Mouse (Mus musculus): ENCODE measurements at regions not wholly inside any gene's neighbourhood (a gene's known extent, or its start where the extent isn't known, plus 50 kb on each side); places are given as distances from the start of the nearest gene placed in this dataset.
A peak's percentile ranks its signal among the peaks of the same experiment; 100 is the strongest.

DNA sequence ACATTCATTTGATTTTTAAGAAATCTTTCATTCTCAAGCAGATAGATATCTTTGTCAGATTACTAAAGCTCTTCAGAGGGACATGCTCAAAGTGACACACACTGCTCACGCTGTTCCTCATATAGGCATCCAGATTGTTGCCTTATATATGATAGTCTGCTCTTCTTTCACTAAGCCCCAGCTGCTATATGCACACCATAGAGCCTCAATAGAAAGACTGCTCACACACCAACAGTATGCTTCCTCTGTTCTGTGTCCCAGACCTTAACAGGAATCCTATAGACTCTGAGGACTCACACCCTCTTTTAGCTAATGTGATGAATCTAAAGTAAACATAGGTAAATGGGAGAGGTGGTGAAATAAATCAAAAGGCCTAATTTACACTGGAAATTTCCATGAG lies 561.8 kb downstream of the Smarca1 start:
- 87% methylated on average over 1 of the region's 1 CpGs for WGBS
- Histone ChIP-seq H3K27ac (replicated peaks; ENCODE audit: low read depth, low read length) (no peak overlapping the region), H3K4me1 (ENCODE audit: control insufficient read depth, insufficient read depth, low read length) (no peaks in the 10 kb centered on the region), H3K27me3 (ENCODE audit: control insufficient read depth, insufficient read depth, low read length) (no peaks in the 10 kb centered on the region), H3K4me2 (ENCODE audit: low read depth, low read length) (no peak overlapping the region), H3K9ac (replicated peaks; ENCODE audit: low read length) (no peak overlapping the region), H3K9me3 (replicated peaks; ENCODE audit: control insufficient read depth, low read length) (no peaks in the 10 kb centered on the region), H3K4me3 (ENCODE audit: low read depth, low read length) (no peak overlapping the region), H3K36me3 (replicated peaks; ENCODE audit: control insufficient read depth, insufficient read depth, low read depth, low read length) (no peaks in the 10 kb centered on the region)
- ATAC-seq (replicated peaks; ENCODE audit: insufficient number of reproducible peaks, low FRiP score, low TSS enrichment, low read depth) = no peak
- DNase-seq (ENCODE audit: low spot score) = no peak

DNA sequence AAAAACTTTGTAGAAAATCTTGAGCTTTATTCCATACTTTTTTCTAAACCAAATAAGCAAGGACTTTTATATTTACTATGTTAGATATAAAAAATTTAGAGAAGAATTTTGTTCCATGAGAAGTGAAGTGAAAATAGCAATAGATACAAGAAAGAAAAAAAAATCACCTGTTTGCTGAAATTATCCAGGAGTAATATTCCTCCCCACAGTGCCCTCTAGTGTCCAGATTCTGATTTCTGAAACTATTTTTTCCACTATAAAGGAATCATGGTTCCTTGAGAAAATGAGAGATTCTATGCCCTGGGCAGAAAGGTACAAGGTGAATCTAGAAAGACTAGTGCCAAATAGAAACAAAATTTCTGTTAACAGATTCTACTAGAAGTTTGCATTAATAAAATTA lies 564.0 kb downstream of the Smarca1 start:
- H3K36me3 ChIP-seq (replicated peaks; ENCODE audit: control insufficient read depth, insufficient read depth, low read depth, low read length) = no peaks in the 10 kb centered on the region
- H3K27ac ChIP-seq (replicated peaks; ENCODE audit: low read depth, low read length) = no peak overlapping the region
- ATAC-seq (replicated peaks; ENCODE audit: insufficient number of reproducible peaks, low FRiP score, low TSS enrichment, low read depth) = no peak

DNA sequence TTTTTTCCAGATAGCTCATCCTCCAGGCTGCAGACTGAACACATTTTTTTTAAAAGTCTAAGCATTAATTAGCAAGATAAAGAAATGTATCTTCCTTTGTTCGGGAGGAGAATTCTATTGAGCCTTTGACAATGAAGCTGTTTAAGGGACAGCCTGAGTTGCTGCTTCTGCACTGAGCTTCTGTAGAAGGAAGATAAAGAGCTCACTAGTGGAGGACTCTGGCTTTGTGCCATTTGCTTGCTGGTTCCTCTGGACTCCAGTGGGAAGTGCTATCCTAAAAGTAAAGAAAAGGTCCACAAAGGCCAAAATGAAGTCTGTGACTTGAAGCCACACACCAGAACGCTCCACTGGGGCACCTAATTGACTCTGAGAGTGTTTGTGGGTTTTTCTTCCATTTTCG lies 577.0 kb downstream of the Smarca1 start:
- DNase-seq (ENCODE audit: low spot score) (no peak), ATAC-seq (replicated peaks; ENCODE audit: insufficient number of reproducible peaks, low FRiP score, low TSS enrichment, low read depth) (no peak)
- H3K9ac ChIP-seq (replicated peaks; ENCODE audit: low read length) = no peak overlapping the region

More for the DNA sequence above, 564.0 kb downstream of the Smarca1 start:
- Histone ChIP-seq H3K9me3 (replicated peaks; ENCODE audit: control insufficient read depth, low read length) (no peaks in the 10 kb centered on the region), H3K27me3 (ENCODE audit: control insufficient read depth, insufficient read depth, low read length) (no peaks in the 10 kb centered on the region), H3K4me1 (ENCODE audit: control insufficient read depth, insufficient read depth, low read length) (no peaks in the 10 kb centered on the region), H3K4me2 (ENCODE audit: low read depth, low read length) (no peak overlapping the region), H3K4me3 (ENCODE audit: low read depth, low read length) (no peak overlapping the region), H3K9ac (replicated peaks; ENCODE audit: low read length) (no peak overlapping the region)
- DNase-seq (ENCODE audit: low spot score) = peak; percentile 59

DNA sequence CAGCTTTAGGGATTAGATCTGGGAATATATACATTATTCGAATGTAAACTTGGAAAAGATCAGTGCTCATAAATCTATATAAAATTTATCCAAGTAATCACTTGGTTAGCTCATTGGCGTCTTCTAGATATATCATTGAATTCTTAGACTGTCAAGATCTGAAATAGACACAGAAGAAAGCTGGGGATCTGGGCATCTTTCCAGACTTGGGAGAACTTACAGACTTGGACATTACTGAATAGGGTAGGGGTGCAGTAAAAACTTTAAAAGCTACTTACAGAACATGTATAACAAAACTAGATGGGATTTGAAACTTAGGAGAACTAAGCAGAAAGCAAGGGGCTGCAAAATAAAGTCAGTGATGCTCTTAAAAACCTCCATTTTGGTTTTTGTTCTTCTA lies 585.6 kb downstream of the Smarca1 start:
- 75% methylated on average over 2 of the region's 2 CpGs for WGBS
- no peak overlapping the region for H3K4me3 ChIP-seq (ENCODE audit: low read depth, low read length)
- no peak overlapping the region for H3K4me2 ChIP-seq (ENCODE audit: low read depth, low read length)
- DNase-seq (ENCODE audit: low spot score) (no peak), ATAC-seq (replicated peaks; ENCODE audit: insufficient number of reproducible peaks, low FRiP score, low TSS enrichment, low read depth) (no peak)
- H3K27me3 ChIP-seq (ENCODE audit: control insufficient read depth, insufficient read depth, low read length) = no peaks in the 10 kb centered on the region
- H3K4me1 ChIP-seq (ENCODE audit: control insufficient read depth, insufficient read depth, low read length) = no peaks in the 10 kb centered on the region
- H3K27ac ChIP-seq (replicated peaks; ENCODE audit: low read depth, low read length) = no peak overlapping the region
- no peaks in the 10 kb centered on the region for H3K36me3 ChIP-seq (replicated peaks; ENCODE audit: control insufficient read depth, insufficient read depth, low read depth, low read length)
- H3K9ac ChIP-seq (replicated peaks; ENCODE audit: low read length) = no peak overlapping the region
- H3K9me3 ChIP-seq (replicated peaks; ENCODE audit: control insufficient read depth, low read length) = no peaks in the 10 kb centered on the region

More for the DNA sequence above, 577.0 kb downstream of the Smarca1 start:
- Histone ChIP-seq H3K4me3 (ENCODE audit: low read depth, low read length) (no peak overlapping the region), H3K36me3 (replicated peaks; ENCODE audit: control insufficient read depth, insufficient read depth, low read depth, low read length) (no peaks in the 10 kb centered on the region), H3K27me3 (ENCODE audit: control insufficient read depth, insufficient read depth, low read length) (no peaks in the 10 kb centered on the region), H3K9me3 (replicated peaks; ENCODE audit: control insufficient read depth, low read length) (no peaks in the 10 kb centered on the region), H3K27ac (replicated peaks; ENCODE audit: low read depth, low read length) (no peak overlapping the region), H3K4me2 (ENCODE audit: low read depth, low read length) (no peak overlapping the region), H3K4me1 (ENCODE audit: control insufficient read depth, insufficient read depth, low read length) (no peaks in the 10 kb centered on the region)
- 69% methylated on average over 3 of the region's 3 CpGs for WGBS

DNA sequence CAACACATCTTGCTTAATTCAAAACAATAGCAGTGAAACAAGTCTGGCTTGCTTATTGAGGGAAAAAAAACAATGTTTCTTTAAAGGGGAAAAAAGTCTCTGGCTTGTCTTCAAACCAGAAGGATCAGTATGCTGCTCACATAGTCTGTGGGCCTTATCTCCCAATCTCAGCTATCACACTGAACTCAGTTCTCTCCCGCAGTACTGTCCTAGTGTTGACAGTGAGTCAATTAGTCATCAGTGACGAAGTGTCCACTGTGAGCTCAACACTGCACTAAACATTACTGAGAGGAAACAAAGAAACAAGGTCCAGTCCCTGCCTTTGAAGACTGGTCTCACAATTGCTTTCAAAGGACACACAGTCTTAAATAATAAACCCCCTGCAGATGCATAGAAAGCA lies 589.2 kb downstream of the Smarca1 start:
- no peak overlapping the region for H3K4me3 ChIP-seq (ENCODE audit: low read depth, low read length)
- H3K9me3 ChIP-seq (replicated peaks; ENCODE audit: control insufficient read depth, low read length) = no peaks in the 10 kb centered on the region
- H3K9ac ChIP-seq (replicated peaks; ENCODE audit: low read length) = no peak overlapping the region
- H3K27me3 ChIP-seq (ENCODE audit: control insufficient read depth, insufficient read depth, low read length) = no peaks in the 10 kb centered on the region
- no peak overlapping the region for H3K27ac ChIP-seq (replicated peaks; ENCODE audit: low read depth, low read length)
- no peaks in the 10 kb centered on the region for H3K36me3 ChIP-seq (replicated peaks; ENCODE audit: control insufficient read depth, insufficient read depth, low read depth, low read length)
- DNase-seq (ENCODE audit: low spot score) (no peak), ATAC-seq (replicated peaks; ENCODE audit: insufficient number of reproducible peaks, low FRiP score, low TSS enrichment, low read depth) (no peak)
- WGBS = 41% methylated on average over 2 of the region's 2 CpGs
- H3K4me1 ChIP-seq (ENCODE audit: control insufficient read depth, insufficient read depth, low read length) = no peaks in the 10 kb centered on the region
- no peak overlapping the region for H3K4me2 ChIP-seq (ENCODE audit: low read depth, low read length)

DNA sequence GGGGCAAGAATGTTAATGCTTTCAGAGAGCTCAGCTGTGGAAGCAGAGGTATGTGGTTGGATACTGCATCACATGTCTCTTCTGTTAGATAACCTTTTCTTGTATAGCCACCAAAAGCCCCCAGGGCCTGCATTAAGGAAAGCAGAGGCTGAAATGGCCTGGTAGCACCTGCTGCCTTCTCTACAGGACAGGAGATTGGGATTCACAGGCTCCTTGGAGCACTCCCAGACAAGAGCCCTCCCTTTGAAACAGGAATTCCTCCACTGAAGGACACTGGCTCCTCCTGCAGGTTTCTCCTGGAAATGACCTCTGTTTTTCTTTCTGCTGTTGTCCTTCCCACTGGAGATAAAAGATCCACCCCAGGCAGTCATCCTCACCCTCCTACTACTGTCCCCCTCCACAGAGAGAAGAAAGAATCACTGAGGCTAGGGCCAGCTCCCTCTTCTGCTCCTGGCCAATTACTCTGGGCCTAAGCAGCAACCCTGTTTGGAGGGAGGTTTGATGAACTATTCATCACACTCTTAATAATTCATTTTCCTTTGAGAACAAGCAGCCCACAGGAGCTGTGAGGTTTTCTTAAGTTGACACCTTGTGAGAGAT lies 600.1 kb downstream of the Smarca1 start:
- no peak overlapping the region for H3K4me2 ChIP-seq (ENCODE audit: low read depth, low read length)
- peak; percentile 38 for DNase-seq (ENCODE audit: low spot score)
- H3K4me3 ChIP-seq (ENCODE audit: low read depth, low read length) = no peak overlapping the region
- H3K27me3 ChIP-seq (ENCODE audit: control insufficient read depth, insufficient read depth, low read length) = no peaks in the 10 kb centered on the region
- H3K9me3 ChIP-seq (replicated peaks; ENCODE audit: control insufficient read depth, low read length) = no peaks in the 10 kb centered on the region
- H3K9ac ChIP-seq (replicated peaks; ENCODE audit: low read length) = no peak overlapping the region
- H3K36me3 ChIP-seq (replicated peaks; ENCODE audit: control insufficient read depth, insufficient read depth, low read depth, low read length) = no peaks in the 10 kb centered on the region
- no peak for ATAC-seq (replicated peaks; ENCODE audit: insufficient number of reproducible peaks, low FRiP score, low TSS enrichment, low read depth)
- no peak overlapping the region for H3K27ac ChIP-seq (replicated peaks; ENCODE audit: low read depth, low read length)
- H3K4me1 ChIP-seq (ENCODE audit: control insufficient read depth, insufficient read depth, low read length) = no peaks in the 10 kb centered on the region
